Mouse (Mus musculus): ENCODE results near the gene Slit3. TPM values are rescaled to one million over a fixed set of nuclear protein-coding genes. Genes with fewer than 3 reads are reported as not detected.
A peak's percentile ranks its signal among the peaks of the same experiment; 100 is the strongest.

Slit3 gene
- polyA plus RNA-seq, 1 experiment from 2014 or later = 4.5 TPM

DNA sequence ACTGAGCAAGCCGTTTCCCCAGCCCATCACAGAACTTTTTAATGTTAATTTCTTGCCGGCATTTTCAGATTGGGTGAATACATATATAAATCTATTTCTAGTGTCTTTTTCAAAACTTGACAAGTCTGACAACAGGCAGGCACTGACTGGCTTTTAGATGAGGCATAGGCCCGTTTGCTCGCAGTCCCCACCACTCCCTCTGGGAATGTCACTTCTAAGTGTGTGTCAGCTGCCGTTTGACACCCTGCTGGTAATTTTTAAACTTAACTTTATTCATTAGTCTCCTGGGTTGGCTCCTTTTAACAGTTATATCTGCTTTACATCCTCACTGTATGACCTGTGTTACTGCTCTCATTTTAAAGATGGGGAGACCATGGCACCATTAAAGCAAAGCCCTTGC, 21.2 kb downstream of the Slit3 start:
- Histone ChIP-seq H3K27ac (ENCODE audit: low read length) (no peak overlapping the region), H3K4me2 (ENCODE audit: low read length) (no peak overlapping the region), H3K27me3 (ENCODE audit: control insufficient read depth, insufficient read depth, low read depth, low read length) (no peaks in the 10 kb centered on the region), H3K36me3 (ENCODE audit: control insufficient read depth, insufficient read depth, low read length) (no peaks in the 10 kb centered on the region), H3K9ac (ENCODE audit: low read depth, low read length) (no peak overlapping the region), H3K4me3 (ENCODE audit: low read depth, low read length) (no peak overlapping the region), H3K9me3 (replicated peaks; ENCODE audit: control insufficient read depth, low read length, poor library complexity, severe bottlenecking) (no peaks in the 10 kb centered on the region), H3K4me1 (ENCODE audit: control insufficient read depth, insufficient read depth, low read length) (peaks cover 2% of the 10 kb centered on the region; the same call in 1 of the 2 replicates)
- 74% methylated on average over 5 of the region's 5 CpGs for WGBS
- ATAC-seq = no peak

DNA sequence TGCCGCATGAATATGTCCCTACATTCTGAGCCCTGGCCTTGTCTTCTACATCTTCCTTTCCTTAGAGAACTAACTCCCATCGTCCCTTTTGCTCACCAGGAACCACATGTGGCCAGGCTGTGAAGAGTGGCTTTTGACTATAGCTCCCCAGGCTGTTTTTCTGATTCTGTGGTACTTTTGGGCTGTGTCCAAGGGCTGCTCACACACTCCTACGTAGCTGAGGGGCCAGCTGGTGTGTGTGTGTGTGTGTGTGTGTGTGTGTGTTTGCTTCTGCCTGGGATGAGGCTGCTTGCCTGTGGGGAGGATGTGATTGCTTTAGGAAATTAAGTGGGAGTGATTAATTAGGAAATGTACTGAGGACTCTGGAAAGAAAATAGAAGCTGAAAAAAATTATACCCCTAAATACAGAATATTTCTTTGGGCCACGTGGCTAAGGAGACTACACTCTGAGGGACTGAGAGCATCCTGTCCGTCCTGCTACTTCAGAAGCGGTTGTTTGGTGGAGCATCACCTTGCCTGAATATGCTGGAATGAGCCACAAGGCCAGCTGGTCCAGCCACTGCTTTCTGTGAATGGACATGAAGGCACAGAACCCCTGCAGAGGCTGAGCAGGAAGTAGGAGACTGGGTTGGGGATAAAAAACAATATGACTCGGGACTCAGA, 21.8 kb downstream of the Slit3 start:
- 71% methylated on average over 7 of the region's 7 CpGs for WGBS
- H3K9me3 ChIP-seq (replicated peaks; ENCODE audit: control insufficient read depth, low read length, poor library complexity, severe bottlenecking) = no peaks in the 10 kb centered on the region
- H3K4me3 ChIP-seq (ENCODE audit: low read depth, low read length) = no peak overlapping the region
- no peak overlapping the region for H3K27ac ChIP-seq (ENCODE audit: low read length)
- ATAC-seq = no peak
- H3K4me1 ChIP-seq (ENCODE audit: control insufficient read depth, insufficient read depth, low read length) = peaks cover 2% of the 10 kb centered on the region; the same call in 1 of the 2 replicates
- no peaks in the 10 kb centered on the region for H3K27me3 ChIP-seq (ENCODE audit: control insufficient read depth, insufficient read depth, low read depth, low read length)
- no peaks in the 10 kb centered on the region for H3K36me3 ChIP-seq (ENCODE audit: control insufficient read depth, insufficient read depth, low read length)
- H3K9ac ChIP-seq (ENCODE audit: low read depth, low read length) = no peak overlapping the region
- no peak overlapping the region for H3K4me2 ChIP-seq (ENCODE audit: low read length)

DNA sequence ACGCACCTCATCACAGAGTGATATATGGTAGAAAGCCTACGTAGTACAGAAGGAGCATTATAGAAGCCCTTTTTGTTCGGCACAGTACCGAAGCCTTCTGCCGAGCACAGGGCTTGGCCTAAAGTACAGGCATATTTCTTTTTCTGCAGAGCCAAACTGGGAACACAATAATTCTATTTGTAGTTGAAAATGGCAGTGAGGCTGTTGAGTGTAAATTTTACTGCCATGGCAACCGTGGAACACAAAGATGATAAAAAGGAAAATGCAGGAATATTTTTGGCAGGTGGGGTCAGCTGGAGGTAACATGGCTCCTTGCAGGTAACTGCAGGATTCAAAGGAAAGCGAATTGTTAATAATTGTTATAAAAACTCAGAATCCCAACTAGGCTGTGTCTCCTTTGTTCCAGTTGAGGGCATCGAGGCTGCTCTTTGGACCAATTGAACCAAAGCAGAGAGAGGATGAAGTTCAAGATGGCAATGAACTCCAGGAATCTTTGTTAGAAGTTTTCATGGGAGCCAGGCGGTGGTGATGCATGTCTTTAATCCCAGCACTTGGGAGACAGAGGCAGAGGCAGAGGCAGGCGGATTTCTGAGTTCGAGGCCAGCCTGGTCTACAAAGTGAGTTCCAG, 26.9 kb downstream of the Slit3 start:
- H3K4me3 ChIP-seq (ENCODE audit: low read depth, low read length) = no peak overlapping the region
- H3K9me3 ChIP-seq (replicated peaks; ENCODE audit: control insufficient read depth, low read length, poor library complexity, severe bottlenecking) = no peaks in the 10 kb centered on the region
- no peak for ATAC-seq
- no peak overlapping the region for H3K9ac ChIP-seq (ENCODE audit: low read depth, low read length)
- H3K27ac ChIP-seq (ENCODE audit: low read length) = no peak overlapping the region
- peaks cover 1% of the 10 kb centered on the region; the same call in 1 of the 2 replicates for H3K4me1 ChIP-seq (ENCODE audit: control insufficient read depth, insufficient read depth, low read length)
- no peaks in the 10 kb centered on the region for H3K36me3 ChIP-seq (ENCODE audit: control insufficient read depth, insufficient read depth, low read length)
- no peaks in the 10 kb centered on the region; the same call in none of the 2 replicates for H3K27me3 ChIP-seq (ENCODE audit: control insufficient read depth, insufficient read depth, low read depth, low read length)
- no peak overlapping the region for H3K4me2 ChIP-seq (ENCODE audit: low read length)
- WGBS = 83% methylated on average over 11 of the region's 11 CpGs

DNA sequence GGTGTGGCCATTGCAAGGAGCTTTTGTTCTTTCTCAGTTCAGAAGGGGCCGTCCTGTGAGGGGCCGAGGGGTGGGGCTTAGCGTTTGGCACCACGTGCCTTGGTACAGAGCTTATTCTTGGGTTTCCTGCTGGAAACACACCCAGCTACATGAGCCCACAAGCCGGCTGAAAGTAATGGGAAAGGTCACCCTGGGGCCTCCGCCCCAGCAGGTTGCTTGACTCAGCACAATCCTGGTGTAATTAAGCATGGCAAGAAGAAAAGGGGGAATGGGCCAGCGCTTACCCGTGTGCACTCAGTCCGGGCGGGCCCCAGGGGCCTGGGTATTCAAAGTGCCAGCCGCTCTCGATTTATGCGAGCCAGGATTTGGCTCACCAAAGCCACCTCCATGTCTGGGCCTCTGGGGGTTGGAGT, 30.5 kb downstream of the Slit3 start:
- Histone ChIP-seq H3K4me3 (ENCODE audit: low read depth, low read length) (no peak overlapping the region), H3K36me3 (ENCODE audit: control insufficient read depth, insufficient read depth, low read length) (no peaks in the 10 kb centered on the region), H3K4me2 (ENCODE audit: low read length) (0 out of 2 replicates have a peak overlapping the region, but pooled peaks have one; percentile 3), H3K27me3 (ENCODE audit: control insufficient read depth, insufficient read depth, low read depth, low read length) (no peaks in the 10 kb centered on the region; the same call in none of the 2 replicates), H3K9ac (ENCODE audit: low read depth, low read length) (no peak overlapping the region), H3K9me3 (replicated peaks; ENCODE audit: control insufficient read depth, low read length, poor library complexity, severe bottlenecking) (no peaks in the 10 kb centered on the region), H3K27ac (ENCODE audit: low read length) (no peak overlapping the region), H3K4me1 (ENCODE audit: control insufficient read depth, insufficient read depth, low read length) (no peaks in the 10 kb centered on the region)
- WGBS = 10% methylated on average over 13 of the region's 13 CpGs
- ATAC-seq = peak; percentile 48; the same call in 1 of the 2 replicates

DNA sequence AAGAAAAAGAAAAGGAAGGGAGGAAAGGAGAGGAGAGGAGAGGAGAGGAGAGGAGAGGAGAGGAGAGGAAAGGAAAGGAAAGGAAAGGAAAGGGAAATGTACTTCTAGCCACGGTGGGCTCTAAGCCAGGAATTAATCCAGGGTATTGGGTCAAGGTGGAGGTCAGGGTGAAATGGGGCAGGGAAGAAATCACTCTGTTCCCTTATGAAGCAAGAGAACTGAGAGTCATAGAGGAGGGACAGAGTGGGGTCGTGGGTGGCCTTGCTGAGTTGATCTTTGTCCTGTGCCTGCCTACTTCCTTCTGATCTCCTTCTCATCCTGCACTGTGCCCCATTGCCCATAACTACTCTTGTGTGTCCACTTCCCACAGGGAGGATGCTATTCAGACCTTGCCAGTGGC, 31.9 kb downstream of the Slit3 start:
- 55% methylated on average over 2 of the region's 2 CpGs for WGBS
- H3K27me3 ChIP-seq (ENCODE audit: control insufficient read depth, insufficient read depth, low read depth, low read length) = no peaks in the 10 kb centered on the region; the same call in none of the 2 replicates
- no peak for ATAC-seq

DNA sequence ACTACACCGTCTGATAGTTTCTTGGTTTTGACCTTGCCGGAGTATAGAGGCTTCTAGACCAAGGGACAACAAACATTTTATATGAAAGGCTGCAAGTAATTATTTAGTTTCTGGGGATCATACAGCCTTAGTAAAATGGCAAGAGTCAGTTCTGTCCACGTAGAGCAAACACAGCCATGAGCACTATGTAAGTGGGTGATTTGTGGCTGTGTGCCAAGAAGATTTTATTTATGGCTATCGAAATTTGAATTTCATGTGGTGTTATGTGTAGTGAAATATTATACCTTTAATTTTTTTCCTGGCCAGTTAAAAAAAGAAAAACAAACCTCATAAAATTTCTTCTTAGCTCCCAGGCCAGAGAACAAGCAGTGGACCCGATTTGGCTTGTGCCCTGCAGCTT, 33.4 kb downstream of the Slit3 start:
- no peak overlapping the region for H3K9ac ChIP-seq (ENCODE audit: low read depth, low read length)
- no peaks in the 10 kb centered on the region for H3K9me3 ChIP-seq (replicated peaks; ENCODE audit: control insufficient read depth, low read length, poor library complexity, severe bottlenecking)
- H3K27ac ChIP-seq (ENCODE audit: low read length) = no peak overlapping the region
- H3K4me1 ChIP-seq (ENCODE audit: control insufficient read depth, insufficient read depth, low read length) = no peaks in the 10 kb centered on the region
- 89% methylated on average over 5 of the region's 5 CpGs for WGBS
- no peaks in the 10 kb centered on the region; the same call in 1 of the 2 replicates for H3K27me3 ChIP-seq (ENCODE audit: control insufficient read depth, insufficient read depth, low read depth, low read length)
- ATAC-seq = no peak
- no peak overlapping the region for H3K4me2 ChIP-seq (ENCODE audit: low read length)
- no peak overlapping the region for H3K4me3 ChIP-seq (ENCODE audit: low read depth, low read length)
- no peaks in the 10 kb centered on the region for H3K36me3 ChIP-seq (ENCODE audit: control insufficient read depth, insufficient read depth, low read length)

More for the DNA sequence above, 31.9 kb downstream of the Slit3 start:
- Histone ChIP-seq H3K9ac (ENCODE audit: low read depth, low read length) (no peak overlapping the region), H3K4me1 (ENCODE audit: control insufficient read depth, insufficient read depth, low read length) (no peaks in the 10 kb centered on the region), H3K4me3 (ENCODE audit: low read depth, low read length) (no peak overlapping the region), H3K4me2 (ENCODE audit: low read length) (no peak overlapping the region), H3K36me3 (ENCODE audit: control insufficient read depth, insufficient read depth, low read length) (no peaks in the 10 kb centered on the region), H3K9me3 (replicated peaks; ENCODE audit: control insufficient read depth, low read length, poor library complexity, severe bottlenecking) (no peaks in the 10 kb centered on the region), H3K27ac (ENCODE audit: low read length) (no peak overlapping the region)

DNA sequence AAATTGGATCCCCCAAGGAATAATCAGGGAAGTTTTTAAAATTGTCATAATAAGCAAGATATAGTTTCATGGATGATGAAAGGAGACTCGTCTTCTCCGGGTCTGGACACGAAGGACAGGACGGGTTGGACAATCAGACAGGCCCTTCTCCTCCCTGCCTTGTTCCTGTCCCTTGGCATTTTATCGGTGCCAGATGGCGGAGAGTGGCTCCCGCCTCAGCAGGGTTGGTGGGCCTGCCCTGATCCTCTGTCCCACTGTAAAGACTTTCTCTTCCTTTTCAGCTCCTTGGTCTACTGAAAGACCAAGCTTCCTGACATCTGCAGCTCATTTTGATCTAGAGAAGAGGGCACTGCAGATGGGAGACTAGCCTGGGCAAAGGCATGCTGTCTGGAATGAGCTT, 34.3 kb downstream of the Slit3 start:
- WGBS = 95% methylated on average over 7 of the region's 7 CpGs
- H3K9ac ChIP-seq (ENCODE audit: low read depth, low read length) = no peak overlapping the region
- no peak for ATAC-seq

GRCm38 (mm10) chr11:35156676-35157075, 35.7 kb downstream of the Slit3 start:
- ATAC-seq = no peak
- H3K4me1 ChIP-seq (ENCODE audit: control insufficient read depth, insufficient read depth, low read length) = no peaks in the 10 kb centered on the region
- no peaks in the 10 kb centered on the region for H3K27me3 ChIP-seq (ENCODE audit: control insufficient read depth, insufficient read depth, low read depth, low read length)
- H3K27ac ChIP-seq (ENCODE audit: low read length) = no peak overlapping the region
- H3K4me3 ChIP-seq (ENCODE audit: low read depth, low read length) = no peak overlapping the region
- 91% methylated on average over 5 of the region's 5 CpGs for WGBS
- no peaks in the 10 kb centered on the region for H3K36me3 ChIP-seq (ENCODE audit: control insufficient read depth, insufficient read depth, low read length)
- H3K9ac ChIP-seq (ENCODE audit: low read depth, low read length) = no peak overlapping the region
- no peaks in the 10 kb centered on the region for H3K9me3 ChIP-seq (replicated peaks; ENCODE audit: control insufficient read depth, low read length, poor library complexity, severe bottlenecking)
- H3K4me2 ChIP-seq (ENCODE audit: low read length) = no peak overlapping the region

More for the DNA sequence above, 34.3 kb downstream of the Slit3 start:
- H3K27me3 ChIP-seq (ENCODE audit: control insufficient read depth, insufficient read depth, low read depth, low read length) = no peaks in the 10 kb centered on the region; the same call in 1 of the 2 replicates
- H3K27ac ChIP-seq (ENCODE audit: low read length) = no peak overlapping the region
- no peaks in the 10 kb centered on the region for H3K4me1 ChIP-seq (ENCODE audit: control insufficient read depth, insufficient read depth, low read length)
- no peaks in the 10 kb centered on the region for H3K36me3 ChIP-seq (ENCODE audit: control insufficient read depth, insufficient read depth, low read length)
- H3K4me2 ChIP-seq (ENCODE audit: low read length) = no peak overlapping the region
- H3K4me3 ChIP-seq (ENCODE audit: low read depth, low read length) = no peak overlapping the region
- no peaks in the 10 kb centered on the region for H3K9me3 ChIP-seq (replicated peaks; ENCODE audit: control insufficient read depth, low read length, poor library complexity, severe bottlenecking)

GRCm38 (mm10) chr11:35160682-35161211, 39.7 kb downstream of the Slit3 start:
- no peak for ATAC-seq
- WGBS = 86% methylated on average over 4 of the region's 4 CpGs

More at GRCm38 (mm10) chr11:35160682-35161211, 39.7 kb downstream of the Slit3 start:
- Histone ChIP-seq H3K36me3 (ENCODE audit: control insufficient read depth, insufficient read depth, low read length) (no peaks in the 10 kb centered on the region), H3K4me1 (ENCODE audit: control insufficient read depth, insufficient read depth, low read length) (no peaks in the 10 kb centered on the region), H3K27me3 (ENCODE audit: control insufficient read depth, insufficient read depth, low read depth, low read length) (no peaks in the 10 kb centered on the region), H3K4me2 (ENCODE audit: low read length) (no peak overlapping the region), H3K9me3 (replicated peaks; ENCODE audit: control insufficient read depth, low read length, poor library complexity, severe bottlenecking) (no peaks in the 10 kb centered on the region), H3K4me3 (ENCODE audit: low read depth, low read length) (no peak overlapping the region), H3K27ac (ENCODE audit: low read length) (no peak overlapping the region), H3K9ac (ENCODE audit: low read depth, low read length) (no peak overlapping the region)

Data from midbrain, embryonic 16.5 days (tissue).